Mouse (Mus musculus): ENCODE data around the gene Pcna.

Pcna gene

DNA sequence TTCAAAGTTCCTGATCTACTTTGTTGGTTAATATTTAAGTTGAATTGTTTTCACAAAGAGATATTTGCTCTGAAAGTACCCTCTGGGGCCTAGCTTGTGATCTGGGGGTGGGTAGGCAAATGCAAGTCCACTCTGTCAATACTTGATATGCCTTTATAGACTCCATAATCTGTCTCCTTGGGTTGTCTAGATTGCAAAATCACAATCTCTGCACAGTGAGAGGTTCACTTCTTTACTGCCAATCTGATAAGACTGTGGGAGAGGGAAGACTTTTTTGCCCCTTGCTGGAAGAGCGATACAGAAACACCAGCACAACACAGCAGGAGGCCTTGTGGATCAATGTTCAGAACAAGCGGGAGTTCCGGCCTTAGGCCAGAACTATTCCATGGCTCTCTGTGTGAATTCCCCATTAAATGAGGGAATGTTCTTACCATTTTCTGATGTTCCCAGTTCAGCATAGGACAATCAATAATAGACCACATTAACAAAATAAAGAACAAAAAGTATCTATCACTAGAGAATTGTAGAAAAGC is 20.6 kb downstream of the Pcna start:
- DNase-seq, result no peak

DNA sequence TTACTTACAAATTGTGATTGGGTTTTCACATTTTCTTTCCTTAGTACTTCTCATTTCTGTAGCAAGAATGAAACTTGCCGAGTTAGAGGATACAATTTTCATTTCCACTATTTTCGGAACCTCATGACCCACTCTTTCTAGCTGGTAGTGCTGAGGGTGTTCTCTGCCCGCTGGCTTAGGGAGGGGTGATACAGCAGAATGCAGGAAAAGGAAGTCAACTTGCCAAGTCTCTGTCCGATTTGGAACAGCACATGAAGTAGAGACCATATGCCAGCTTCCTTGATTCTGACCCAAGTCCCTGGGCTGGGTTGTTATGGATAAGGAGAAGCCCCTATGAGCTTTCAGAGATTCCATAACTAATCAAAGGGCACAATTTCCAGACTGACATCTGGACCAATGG is 28.8 kb downstream of the Pcna start:
- no peak for DNase-seq

DNA sequence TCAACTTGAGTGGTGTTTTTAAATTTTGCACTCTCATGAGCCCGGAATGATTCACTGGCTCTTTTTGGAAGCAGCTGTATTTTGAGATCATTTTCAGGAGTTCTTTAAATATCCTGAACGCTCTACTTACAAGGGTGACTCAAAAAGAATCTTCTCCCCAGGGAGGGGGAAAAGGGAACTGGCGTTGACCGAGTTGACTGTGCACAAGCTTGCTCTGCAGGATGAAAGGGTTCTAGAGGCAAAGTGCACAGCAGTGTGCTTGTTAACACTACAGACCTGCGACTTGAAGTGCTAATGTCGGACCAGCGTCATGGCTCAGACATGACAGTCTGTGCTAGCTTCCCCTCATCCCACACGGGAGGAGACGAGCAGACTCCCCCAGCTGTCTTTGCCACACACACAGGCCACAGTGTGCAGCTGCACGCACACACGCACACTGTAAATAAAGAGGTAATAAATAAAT is 31.5 kb downstream of the Pcna start:
- DNase-seq, result no peak

DNA sequence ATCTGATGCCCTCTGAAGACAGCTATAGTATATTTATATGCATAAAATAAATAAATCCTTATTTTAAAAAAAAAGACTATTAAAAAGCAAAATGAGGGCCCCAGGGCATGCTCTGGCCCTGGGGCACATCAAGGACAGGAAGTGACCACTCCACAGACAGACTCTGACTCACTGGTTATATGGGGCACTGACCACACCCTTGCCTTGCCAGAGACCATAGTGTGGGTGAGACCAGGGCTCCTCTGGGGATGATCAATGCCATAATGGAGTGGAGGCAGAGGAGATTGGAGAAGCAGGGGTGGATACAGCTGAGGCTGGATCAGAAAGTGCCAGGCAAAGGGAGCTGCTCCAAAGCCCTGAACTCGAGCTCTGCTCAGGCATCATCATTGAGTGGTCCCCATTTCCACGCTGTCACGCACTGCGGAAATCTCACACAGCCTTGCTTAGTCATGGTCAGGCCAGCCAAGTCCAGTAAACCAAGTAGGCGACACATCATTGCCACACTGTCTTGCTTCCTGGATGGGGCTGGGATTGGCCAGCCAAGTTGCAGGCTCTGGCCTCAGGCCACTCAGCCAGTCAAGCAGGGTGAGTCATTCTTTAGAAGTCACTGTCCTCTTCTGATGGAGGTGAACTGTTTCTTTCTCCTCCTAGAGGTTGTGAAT is 41.0 kb downstream of the Pcna start:
- DNase-seq, result no peak

DNA sequence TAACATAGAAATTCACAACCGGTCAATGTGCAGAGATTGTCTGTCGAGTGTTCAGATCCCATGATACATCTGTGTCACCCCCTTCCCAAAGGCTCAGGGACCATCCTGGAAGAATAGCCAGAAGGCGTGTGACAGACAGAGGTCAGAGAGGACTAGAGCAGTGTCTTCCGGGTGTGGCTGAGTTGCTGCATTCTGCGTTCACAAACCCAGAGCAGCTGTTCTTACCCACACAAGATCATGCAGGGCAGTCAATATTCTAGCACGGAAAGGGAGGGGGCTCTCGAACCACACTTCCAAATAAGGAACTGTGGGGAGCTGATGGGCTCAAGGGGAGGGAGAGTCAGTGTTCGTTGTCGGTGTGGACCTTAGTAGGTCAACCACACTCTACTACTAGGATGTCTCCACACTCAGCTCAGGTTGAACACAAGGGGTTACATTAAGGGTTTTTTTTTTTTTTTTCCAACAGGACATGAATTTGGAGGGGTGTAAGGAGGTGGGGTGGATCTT is 42.3 kb downstream of the Pcna start:
- DNase-seq, result no peak

DNA sequence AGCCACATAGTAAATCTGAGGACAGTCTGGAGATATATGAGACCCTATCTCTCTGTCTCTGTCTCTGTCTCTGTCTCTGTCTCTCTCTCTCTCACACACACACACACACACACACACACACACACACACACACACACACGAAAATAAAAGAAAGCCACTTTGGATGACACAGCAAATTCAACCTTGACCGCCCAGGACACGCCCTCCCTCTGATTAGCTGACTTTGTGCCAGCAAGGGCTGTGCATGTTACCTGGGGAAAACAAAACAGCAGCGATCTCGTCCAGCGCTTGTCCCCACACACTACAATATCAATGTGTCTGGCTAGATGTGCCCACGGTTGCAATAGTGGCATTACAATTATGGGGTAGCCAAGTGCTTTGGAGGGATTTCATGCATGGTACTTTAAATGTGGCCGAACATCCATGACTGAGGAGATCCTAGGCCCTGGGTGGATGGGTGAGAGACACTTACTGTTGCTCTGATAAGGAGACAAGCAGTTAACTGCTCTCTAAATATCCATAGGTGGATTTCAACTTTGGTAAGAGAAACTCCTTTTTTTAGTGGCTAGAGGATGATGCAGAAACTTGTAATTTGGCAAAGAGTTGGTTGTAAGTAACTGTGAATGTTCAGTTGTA is 44.8 kb downstream of the Pcna start:
- no peak for DNase-seq

DNA sequence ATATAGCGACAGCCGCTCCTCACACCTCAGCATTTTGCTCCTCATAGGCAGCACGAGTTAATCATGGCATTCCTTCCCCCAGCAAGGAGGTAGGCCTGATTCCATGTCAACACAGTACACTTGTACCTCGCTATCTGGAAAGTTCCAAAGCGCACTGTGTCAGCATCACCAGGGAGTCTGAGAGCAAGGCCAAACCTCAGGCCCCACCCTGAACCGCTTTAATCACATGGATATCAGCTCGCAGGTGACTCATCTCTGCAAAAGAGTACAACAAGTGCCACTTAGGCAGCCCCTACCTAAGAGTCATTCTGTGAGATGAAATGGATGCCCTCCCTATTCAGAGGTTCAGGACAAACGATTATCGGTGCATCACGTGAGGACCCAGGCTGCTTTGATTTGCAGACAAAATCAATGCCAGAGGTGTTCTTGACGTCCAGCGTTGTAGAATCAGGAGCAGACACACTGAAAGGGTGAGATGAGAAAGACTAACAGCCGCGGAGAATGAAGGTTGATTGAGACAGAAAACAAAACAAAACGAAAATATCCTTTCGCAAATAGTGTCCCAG is 46.7 kb downstream of the Pcna start:
- DNase-seq, result no peak

DNA sequence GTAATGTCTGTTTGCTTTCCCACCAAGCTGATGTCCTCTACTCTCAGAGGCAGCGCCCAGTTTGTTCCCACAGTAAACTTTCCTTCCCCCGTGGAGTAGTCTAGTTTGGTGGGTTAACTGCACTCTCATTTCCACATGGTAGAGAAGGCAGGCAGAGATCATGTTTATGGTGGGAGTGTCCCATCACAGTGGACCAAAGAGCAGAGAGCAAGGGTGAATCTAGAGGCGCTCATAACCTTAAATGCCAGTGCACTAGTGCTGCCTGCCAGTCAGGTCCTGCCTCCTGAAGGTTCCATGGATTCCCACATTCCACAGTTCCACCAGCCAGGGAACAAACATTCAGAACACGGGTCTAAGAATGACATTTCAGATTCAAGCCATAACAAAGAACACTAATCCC is 47.6 kb downstream of the Pcna start:
- DNase-seq, result no peak

DNA sequence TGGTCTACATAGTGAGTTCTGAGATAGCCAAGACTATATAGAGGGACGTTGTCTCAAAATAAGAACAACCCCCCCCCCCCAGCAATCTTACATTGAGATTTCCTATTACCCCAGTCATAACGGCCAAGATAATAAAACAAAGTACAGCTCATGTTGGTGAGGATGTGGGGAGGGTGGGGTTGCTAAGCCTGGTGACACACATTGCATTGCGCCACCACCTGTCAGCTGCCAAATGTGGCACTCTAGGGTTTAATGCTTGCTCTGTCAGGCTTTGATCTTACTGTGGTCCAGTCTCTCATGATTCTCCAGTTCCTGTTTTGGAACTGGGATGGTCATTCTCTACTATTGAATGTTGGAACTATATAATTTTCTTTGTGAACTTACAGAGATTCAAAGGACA is 49.3 kb downstream of the Pcna start:
- DNase-seq, result no peak

DNA sequence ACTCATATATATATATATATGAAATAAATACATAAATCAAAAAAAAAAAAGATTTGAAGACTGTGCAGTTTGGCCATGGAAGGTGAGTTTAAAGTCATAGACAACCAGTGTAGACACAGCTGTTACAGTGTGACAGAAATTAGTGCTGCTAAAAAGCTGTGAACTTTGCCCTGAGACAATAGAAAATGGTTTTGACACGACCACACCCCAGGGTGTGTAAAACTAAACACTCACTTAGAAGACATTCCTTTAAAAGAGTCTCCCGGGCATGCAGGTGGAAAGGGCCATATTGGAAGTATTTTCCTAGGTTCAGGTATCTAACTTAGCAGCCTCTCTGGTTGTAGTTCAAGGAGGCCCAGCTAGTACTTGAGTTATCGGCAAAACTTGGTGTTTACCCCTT is 49.9 kb downstream of the Pcna start:
- no peak for DNase-seq
